Mouse (Mus musculus) retina, postnatal 1 day (tissue): ENCODE results near the gene Lrrc27.

ENCODE experiments used
- DNase-seq: peaks from one replicate; pipeline ENCODE4 v3.0.0-alpha.2; 2012

Lrrc27 gene

DNA sequence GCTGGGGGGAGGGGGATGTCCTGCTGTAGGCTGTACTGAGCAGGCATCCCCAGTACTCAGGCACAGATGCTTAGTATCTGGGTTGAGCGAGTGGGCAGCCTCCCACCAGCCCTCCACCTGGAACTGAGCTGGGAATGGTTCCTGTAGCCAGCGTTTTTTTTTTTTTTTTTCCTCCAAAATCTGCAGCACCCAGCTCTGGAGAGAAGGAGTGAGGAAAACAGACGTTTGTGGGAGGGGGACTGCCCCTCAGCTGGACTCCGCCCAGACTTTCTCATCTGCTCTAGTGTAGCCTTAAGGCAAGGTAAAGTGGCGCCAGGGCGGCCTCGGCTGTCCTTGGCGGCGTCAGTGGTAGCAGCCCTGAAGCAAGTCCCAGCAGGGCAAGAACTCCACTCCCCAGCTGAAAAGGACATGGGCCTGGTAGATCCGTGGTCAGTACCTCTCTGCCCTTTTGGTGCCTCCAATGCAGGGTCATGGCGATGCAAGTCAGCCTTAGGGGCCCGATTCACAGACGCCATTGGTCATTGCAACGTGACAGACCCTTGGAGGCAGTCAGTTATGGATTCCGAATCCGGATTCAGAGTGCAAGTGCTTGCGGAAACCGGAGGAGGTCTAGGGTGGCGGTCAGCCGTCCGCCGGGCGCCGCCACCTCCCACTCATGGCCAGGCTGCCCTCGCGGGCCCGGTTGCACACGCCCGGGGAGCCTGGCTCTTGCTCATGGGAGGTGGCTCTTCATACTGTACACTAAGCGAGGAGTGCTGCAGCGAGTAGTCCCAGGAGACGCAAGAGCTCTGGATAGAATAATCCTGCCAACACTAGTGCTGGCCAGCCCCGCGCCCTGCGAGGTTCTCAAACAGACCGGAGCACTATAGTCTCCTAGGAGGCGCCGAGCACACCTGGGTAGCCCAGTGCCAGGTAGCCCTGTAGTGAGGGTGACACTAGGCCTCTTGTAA is 34.4 kb downstream of the Lrrc27 start:
- peak; percentile 53 for DNase-seq

DNA sequence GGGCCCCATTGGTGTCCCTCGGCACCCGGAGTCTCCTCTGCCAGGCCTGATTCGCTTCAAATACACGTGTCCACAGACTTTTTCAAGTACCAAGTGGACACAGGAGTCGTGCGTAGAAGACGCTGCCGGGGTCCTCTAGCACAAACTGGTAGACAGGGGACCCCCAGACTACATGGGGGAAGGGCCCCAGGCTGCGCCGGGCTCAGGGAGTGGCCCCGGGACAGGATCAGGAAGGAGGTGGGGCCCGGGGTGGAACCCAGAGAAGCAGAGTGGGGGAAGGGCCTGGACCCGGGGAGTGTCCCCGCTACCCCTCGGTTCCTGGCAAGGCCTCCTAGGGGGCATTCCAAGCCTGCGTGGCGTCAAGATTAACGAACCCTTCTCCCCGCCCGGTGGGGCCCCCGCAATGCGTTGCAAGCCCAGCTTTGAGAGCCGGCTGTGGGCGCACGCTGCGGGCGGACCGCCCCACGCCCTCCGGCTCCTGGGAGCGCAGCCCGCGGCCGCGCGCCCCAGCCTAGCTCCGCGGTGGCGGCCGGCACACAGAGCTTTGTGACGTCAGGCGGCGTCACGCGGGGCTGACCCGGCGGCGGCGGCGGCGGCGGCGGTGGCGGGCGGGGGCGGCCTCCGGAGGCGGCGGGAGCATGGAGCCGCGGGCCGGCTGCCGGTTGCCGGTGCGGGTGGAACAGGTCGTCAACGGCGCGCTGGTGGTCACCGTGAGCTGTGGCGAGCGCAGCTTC is 35.3 kb downstream of the Lrrc27 start, which contains the start of gene Pwwp2b:
TSS of gene Pwwp2b (plus strand) at position 602 of the 734 bp plus-strand sequence.
- DNase-seq = peak; percentile 87

DNA sequence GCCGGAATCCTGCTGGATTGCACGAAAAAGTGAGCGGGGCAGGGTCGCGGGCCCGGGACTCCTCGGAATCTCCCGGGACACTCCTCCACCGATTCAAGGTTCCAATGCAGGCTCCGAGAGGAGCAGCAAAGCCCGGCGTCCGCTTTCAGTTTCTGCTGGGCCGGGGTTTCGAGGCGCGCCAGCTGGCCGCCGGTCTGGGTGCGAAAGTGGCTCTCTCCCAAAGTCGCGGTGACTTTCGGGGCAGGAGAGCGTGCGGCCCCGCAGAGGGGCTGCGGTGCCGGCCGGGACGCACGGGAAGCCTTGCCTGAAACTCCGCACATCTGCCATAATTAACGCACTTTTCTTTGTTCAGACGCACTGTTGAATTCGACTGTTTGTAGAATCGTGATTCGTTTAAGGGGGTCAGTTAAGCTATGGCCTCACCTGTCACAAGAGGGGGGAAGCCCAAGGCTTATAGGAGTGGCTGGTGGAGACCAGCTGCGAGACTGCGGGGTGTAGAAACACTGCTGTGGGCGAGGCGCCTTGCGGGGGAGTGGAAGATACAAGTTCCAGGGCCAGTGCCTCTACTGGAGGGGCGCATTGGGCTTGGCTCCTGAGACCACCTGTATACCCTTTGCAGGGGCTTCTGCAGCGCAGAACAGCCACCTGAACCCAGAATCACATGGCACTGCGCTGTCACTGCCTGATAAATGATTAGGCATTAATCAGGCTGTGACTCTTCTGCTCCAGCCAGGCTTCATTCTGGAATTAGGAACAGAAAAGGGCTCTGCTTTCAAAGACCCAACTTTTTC is 36.0 kb downstream of the Lrrc27 start:
- no peak for DNase-seq

DNA sequence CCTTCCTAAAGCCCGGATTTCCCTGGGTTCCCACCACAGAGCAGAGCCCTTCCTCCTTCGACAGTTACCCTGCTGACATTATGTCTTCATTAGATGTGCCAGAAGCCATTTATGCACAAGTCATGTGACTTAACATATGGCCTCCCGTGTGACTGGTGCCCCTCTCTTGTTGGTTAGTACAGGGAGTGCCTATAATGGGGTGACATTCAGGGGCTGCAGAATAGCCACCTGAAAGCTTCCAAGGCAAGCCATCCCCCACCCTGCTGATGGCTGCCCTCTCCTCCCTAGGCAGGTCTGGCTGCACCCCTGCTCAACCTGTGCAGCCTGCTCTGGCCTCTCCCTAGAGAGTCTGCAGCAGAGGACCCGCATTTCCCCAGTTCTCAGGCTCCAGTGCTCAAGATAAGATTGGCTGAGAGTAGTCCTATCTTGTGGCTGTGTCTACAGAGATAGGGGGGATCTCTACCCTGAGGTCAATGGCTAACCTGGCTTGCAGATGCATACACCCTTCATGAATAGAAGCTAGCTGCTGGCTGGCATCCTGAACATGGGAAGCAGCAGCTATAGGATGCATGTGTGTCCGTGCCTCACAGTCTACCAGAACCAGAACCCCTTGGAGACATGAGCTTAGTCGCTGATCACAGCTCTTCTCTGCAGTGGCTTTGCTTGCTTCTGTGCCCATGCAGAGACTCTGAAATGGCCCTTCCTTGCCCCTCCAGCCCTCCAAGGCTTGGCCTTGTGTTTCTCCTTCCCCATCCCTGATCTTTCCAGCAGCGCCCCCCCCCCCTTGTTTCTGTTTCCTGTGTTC is 36.8 kb downstream of the Lrrc27 start:
- peak; percentile 33 for DNase-seq

DNA sequence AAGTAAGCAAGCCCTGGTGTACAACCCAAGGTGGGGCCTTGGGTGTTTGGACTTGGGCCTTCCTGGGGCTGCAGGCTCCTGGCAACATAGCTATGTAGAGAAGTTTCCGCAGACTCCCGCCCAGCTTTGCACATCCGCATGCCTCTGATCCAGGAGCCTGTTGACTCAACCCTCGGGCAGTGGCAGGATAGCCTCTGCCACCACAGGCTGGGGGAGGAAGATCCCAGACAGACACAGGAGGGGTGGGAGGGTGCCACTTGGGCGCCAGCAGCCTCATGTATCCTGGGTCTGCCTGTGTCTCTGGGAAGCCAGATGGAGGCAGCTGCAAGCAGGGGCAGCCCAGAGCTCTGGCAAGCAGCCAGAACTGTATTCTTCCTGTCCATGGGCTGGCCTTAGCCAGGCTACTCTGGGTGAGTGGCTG is 39.1 kb downstream of the Lrrc27 start:
- DNase-seq = peak; percentile 88

DNA sequence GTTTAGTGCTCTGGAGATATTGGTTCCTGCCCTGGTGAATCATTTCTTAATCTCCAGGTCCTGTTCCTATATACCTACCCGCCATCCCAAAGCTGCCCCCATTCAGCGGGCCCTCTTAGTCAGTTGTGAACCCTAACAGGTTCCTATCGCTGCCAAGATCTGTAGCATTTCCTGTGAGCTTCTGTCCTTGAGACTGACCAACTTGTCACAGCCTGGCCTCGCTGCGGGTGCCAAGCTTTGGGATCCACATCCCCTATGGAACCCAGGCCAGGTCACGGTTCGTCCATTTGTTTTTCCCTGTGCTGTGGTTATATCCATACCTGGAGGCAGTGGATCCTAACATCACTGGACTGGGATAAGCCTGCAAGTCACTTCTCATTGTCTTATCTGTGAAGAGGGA is 39.8 kb downstream of the Lrrc27 start:
- no peak for DNase-seq

DNA sequence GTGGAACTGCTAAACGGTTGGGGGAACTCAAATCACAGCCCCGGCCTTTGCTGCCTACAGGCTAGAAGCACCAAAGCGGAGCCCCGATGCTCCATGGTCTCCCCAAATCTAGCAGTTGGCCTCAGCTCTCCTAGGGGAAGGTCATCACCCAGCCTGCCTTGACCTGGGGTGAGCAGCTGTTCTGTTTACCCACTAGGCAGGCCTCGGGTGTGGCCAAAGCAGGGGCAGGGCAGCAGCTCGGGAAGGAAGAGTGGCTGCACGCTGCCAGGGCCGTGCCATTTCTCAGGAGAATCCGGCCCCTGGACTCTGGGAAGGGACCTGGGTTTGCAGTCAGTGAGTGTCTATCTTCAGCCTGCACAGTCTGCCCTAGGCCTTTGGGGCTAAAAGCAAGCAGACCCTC is 40.2 kb downstream of the Lrrc27 start:
- no peak for DNase-seq

DNA sequence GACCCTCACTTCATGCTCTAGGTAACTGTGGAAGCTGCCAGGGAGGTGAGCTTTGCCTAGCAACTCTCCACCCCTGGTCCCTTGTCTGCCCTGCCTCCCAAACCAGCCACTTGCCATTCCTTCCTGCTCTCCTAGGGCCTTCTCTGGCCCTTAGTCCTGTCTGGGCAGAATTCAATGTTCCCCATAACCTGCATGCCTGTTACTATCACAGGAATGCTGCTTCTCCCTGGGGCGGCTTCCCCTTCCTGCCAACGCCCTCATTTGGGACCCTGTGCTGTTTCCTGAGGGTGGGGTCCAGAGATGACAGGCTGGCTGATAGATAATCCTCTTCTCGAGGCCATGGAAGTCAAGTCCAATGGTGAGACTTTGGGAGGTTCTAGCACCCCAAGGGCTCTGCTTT is 40.7 kb downstream of the Lrrc27 start:
- DNase-seq = no peak

DNA sequence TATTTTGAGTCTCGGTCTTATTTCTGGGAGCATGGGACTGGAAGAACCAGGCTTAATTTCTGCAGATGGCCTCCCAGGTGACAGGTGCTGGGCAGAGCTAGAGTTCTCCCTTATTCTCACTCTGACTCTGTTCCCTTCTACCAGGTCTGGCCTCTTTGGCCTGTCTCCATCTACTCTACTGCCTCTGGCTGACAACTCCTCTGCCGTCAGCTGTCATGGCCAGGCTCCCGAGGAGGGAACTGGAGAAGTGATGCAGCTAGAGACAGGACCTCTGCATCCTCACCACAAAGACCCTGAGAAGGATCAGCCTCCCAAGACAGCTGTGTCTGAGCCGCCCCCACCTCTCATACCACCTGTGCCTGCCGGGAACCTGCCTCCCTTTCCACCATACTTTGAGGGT is 41.8 kb downstream of the Lrrc27 start:
- DNase-seq = no peak

DNA sequence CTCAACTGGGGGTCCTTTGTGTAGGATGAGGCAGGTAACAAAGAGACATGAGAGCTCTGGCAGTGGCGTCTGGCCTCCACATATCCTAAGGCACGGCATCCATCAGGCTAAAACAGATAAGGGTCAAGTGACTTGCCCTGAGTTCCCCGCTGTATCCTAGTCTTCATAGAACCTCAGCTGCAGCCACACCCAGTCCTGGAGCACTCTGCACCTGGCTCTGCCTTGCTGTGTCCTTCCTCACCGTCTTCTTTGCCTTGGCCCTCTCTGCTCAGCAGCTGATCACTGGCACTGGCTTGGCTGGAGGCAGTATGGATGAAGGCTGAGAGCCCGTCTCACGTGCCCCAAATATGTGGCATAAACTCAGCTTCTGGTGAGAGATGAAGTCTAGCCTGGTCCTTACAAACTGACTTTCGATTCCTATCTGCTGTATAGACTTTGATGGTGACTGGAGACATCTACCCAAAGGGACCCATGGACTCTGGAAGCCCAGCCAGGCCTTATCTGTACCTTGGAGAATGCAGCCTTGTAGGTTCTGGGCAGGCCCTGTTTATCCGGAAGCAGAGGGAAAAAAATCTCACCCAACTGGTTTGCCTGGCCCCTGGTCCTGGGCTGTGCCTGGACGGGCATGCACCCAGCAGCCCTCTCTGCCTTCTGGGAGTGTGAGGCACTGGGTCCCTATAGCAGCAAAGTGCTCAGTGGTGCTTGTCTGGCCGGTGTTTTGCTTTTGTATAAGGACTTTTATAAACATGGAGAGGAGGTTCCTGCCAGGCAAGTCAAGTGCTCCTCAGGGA is 45.2 kb downstream of the Lrrc27 start:
- no peak for DNase-seq

DNA sequence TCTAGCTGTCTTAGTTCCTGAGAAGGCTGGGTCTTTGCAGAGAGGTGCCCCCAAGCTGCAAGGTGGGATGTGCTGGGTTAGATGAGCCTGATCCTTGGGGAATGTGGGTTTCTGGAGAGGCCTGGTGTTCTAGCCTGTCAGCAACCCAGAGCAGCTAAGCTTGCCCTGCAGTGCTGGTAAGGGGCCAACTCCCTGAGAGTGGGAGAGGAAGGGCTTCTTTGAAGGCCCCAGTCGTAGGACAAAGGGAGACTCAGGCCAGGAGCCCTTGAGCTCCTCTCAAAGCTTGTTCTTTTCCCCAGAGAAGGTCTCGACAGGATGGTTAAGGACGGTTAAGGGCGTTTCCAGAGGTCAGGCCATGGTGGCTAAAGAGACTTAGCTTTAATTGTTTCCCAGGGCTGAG is 51.5 kb downstream of the Lrrc27 start:
- no peak for DNase-seq

DNA sequence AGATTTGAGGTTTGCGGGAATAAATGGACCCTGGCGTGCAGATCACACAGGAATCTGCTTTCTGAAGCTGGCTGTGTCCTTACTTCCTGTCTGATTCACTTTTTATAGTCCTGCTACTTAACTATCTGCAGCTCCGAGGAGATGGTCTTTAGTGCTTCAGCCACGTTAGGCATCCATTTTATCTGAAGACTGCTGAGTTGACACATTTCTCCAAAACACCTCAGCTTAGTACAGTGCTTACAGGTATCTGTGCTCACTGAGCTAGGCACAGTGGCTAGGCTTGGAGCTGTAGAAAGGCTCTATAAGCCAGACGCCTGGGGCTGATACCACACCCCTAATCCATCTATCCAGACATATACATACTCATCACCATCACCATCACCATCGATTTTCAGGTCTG is 52.8 kb downstream of the Lrrc27 start:
- DNase-seq = no peak

DNA sequence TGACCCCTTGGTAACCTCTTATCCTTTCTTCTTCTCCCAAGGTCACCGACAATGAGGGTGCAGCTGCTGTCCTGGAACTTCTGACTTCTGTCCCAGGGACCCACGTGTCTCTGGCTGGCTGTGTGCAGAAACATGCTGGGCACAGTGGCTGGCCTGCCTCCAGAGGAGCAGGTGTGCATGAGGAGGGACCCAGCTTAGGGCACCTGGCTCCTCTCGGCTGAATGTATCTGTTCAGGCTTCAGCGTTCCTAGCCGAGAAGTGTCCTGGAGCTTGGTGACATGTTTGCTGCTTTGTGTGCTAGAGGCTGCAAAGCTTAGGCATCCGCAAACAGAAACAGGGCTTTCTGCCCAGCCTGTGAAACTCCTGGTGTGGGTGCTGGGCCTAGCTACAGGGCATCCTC is 53.6 kb downstream of the Lrrc27 start:
- no peak for DNase-seq

DNA sequence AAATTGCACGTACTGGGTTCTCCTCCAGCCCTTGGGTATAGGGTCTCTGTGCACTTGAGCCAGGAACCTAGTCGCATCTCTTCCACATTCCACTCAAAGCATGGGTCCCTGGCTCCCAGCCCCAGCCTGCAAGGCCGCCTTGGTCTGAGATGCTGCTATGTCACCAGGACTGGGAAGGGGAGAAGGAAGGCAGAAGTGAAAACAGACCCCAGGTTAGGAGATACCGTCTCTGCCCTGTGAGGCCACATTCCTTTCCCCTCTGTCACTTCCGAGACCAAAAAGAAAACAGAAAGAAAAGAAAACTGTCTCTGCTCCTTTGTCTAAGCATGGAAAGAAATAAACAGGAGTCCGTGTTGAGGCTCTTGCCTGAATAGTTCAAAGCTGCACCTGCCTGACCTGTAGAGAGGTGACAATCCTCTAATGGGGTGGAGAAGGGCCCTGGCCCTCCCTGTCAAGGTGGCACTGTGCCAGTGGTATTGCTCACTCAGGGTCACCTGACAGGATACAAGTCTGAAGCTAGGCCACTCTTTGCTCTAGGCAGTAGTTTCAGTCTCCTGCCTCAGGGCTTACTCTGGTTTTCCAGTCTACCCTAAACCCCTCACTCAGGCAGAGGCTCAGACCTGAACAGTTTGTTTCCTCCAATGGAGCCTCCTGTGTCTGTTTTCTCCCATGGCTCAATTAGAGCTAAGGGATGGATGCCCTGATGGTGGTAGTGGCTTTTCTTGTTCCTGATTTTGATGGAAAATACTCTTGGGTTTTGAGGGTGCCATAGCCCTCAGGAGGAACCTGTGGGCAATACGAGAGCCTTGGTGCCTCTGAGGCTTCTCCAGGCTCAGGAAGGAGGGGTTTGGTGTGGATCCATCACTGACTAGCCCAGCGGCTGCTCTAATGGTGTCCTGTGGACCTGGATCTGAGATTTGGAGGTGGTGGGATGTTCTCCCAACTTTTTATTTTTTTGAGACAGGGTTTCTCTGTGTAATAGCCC is 54.4 kb downstream of the Lrrc27 start:
- no peak for DNase-seq

DNA sequence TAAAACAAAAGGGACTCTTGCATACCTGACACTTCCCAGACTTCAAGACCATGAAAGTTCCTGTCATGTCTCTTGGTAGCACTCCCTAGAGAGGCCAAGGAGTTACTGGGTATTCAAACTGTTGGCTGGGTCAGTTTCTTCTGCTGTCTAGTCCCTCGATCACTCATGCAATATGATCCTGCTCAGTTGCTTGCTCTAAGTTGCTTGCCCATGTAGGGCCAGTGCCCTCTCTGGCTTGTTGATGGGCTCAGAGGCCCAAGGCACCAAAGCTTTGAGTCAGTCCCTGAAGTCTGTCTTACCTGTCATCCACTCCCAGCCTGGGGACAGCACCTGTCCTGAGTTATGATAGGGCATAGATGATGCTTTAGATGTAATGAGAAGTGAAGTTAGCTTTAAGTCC is 58.0 kb downstream of the Lrrc27 start:
- DNase-seq = no peak

DNA sequence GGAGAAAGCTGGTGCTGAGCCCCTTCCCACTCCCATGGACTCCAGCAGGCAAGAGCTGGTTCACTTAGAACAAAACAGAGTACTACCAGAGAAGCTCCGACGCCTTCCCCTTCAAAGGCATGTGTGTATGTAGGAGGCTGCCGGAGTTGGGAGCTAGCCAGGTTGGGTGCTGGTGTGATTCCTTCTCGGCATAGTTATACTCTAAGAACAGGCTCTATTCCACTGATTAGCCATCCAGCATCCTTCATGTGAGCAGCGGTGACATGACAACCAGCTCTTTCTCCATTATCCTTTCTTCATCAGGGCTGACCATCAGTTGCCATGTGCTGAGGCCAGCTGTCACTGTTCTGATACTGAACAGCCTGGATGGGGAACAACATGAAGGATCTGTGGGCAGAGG is 59.1 kb downstream of the Lrrc27 start:
- DNase-seq = no peak

DNA sequence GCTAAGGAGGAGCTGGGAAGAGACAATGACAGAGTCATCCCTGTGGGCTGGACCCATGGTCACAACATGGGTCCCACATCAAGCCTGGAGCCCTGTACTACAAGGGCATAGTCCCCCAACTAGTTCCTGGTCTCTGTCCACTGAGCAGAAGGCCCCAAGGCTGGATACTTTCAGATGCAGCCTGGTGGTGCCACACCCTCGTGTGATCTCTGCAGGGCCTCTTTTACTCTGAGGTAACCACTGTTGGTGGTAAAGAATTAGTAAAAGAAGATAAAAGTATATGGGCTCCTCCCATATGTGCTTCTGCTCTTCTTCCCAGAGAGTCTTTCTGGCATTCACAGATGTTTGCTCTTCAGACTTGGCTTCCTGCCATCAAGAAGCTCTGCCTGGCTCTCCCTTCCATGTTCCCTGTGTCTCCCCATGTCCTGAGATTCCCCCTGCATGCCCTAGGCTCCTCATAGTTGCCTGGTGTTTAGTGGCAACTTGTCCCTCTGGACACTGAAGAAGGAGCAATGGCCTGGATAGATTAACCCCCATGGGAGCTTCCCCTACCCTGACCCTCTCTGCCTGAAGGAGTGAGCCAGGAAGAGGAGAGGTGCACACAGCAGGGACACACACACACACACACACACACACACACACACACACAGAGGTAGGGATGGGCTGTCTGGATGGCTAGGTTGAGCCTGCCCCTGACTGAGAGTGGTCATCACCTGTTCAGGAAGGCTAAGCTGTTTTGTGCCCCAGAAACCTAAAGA is 60.0 kb downstream of the Lrrc27 start:
- DNase-seq = no peak

DNA sequence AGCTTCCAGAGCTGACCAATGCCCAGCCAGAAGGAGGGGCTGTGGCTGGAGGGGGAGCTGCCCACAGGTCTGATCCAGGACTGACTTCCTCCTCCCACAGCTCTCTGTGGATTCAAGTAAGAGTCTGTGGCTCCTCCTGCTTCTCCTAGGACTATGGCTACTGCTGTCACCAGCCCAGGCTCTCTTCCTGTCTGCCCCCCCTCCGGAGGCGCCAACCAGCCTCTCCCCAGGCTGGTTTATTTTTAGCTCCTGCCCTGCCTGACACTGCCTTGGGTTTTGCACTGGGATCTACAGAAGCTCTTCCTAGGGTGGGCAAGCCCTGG is 60.6 kb downstream of the Lrrc27 start:
- DNase-seq = peak; percentile 79

DNA sequence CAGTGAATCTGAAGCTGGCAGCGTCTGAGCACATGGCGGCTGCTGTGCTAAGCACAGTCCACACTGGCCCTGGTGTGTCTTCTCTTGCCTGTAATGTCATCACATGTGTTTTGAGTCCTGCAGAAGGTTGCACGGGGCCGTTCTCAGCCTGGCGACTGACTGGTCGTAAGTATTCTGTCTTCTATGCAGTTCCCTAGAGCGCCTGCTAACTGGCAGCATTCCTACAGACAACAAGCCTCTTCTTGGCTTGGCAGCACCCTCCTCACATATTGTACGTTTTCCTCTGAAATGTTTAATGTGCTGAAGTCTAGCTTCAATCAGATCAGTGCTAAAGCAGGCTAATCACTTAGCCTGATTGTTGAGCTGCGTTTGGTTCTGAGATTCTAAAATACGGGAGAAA is 62.8 kb downstream of the Lrrc27 start:
- no peak for DNase-seq

DNA sequence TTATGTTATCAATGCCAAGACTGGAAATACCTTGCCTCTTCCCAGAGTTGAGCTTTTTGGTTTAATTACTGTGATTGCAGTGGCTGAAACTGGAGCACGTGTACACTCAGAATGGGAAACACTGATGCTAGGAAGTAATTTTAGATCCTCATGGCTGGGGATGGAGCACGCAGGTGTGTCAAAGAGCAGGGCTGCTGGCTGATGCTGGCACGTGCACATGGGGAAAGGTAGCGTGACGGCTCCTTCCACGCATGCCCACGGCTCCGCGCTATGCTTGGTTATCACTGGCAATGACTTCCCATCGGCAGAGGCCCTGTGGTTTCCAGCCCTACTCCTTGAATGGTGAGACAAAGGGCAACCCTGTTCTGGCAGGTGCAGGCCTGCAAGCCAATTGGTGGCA is 63.4 kb downstream of the Lrrc27 start:
- no peak for DNase-seq
